16 mouse cellular contexts compared by ENCODE assay signal in genomic region chr11:101588868-101589267, GRCm38 (mm10). TPM values are rescaled to one million over a fixed set of nuclear protein-coding genes. Genes with fewer than 3 reads are reported as not detected.
DNase-seq lines count a peak whose midpoint lies in the region; ATAC-seq and TF ChIP-seq lines count a peak whose summit lies in the region.
"Had no signal": no experiment of that assay in that cellular context is flagged by ENCODE, and none has a peak within 500 bp of the region (broad histone marks: within the 10 kb centered on the region; RNA-seq: fewer than 3 reads in every experiment).

No protein-coding gene starts in this region.

- H3K9ac ChIP-seq in kidney, postnatal 0 days (ENCODE audit: low read depth, low read length), result no peak overlapping the region
- no peak overlapping the region for H3K9ac ChIP-seq in ES-Bruce4 (ENCODE audit: low read depth, poor library complexity, severe bottlenecking)
- H3K9ac ChIP-seq in liver, embryonic 15.5 days, result no peak overlapping the region
- H3K9ac ChIP-seq: embryonic facial prominence, embryonic 15.5 days; forebrain, embryonic 15.5 days; heart, embryonic 13.5 days; midbrain, embryonic 12.5 days; neural tube, embryonic 15.5 days had no signal

- no peak for ATAC-seq in kidney, postnatal 0 days (replicated peaks; ENCODE audit: low FRiP score, low read depth)
- no peak for ATAC-seq in liver, embryonic 15.5 days (ENCODE audit: insufficient read depth)
- ATAC-seq: forebrain, embryonic 15.5 days; lung, postnatal 0 days had no signal

- DNase-seq in kidney, postnatal 0 days (ENCODE audit: low spot score), result no peak
- DNase-seq in kidney, postnatal 10 days, result no peak
- no peak for DNase-seq in right cerebral cortex, postnatal 14 days
- DNase-seq in spleen, postnatal 36 days (ENCODE audit: low spot score in 2 of 2), result no peak

- TF ChIP-seq POLR2A in ES-Bruce4 (IDR thresholded peaks at IDR 0.05; ENCODE audit: insufficient read depth, low read length), result no peak
- TF ChIP-seq POLR2A in bone marrow macrophage, adult 2 months (IDR thresholded peaks at IDR 0.05; ENCODE audit: borderline replicate concordance, low read depth, low read length), result no peak

- H3K27ac ChIP-seq in kidney, postnatal 0 days, result peak overlapping the region; percentile 51; the same call in 1 of the 2 replicates
- 0 out of 2 replicates have a peak overlapping the region, but pooled peaks have one; percentile 21 for H3K27ac ChIP-seq in ES-Bruce4 (ENCODE audit: insufficient read depth, low read length)
- peak overlapping the region; percentile 64 for H3K27ac ChIP-seq in bone marrow macrophage, adult 2 months (ENCODE audit: insufficient read depth, low read depth, low read length)
- no peak overlapping the region; the same call in 1 of the 2 replicates for H3K27ac ChIP-seq in liver, embryonic 15.5 days (replicated peaks)
- H3K27ac ChIP-seq: embryonic facial prominence, embryonic 15.5 days; forebrain, embryonic 15.5 days; heart, embryonic 13.5 days; midbrain, embryonic 12.5 days; neural tube, embryonic 15.5 days had no signal

- H3K9me3 ChIP-seq in kidney, postnatal 0 days (replicated peaks; ENCODE audit: low read length), result no peaks in the 10 kb centered on the region
- no peaks in the 10 kb centered on the region for H3K9me3 ChIP-seq in ES-Bruce4 (replicated peaks; ENCODE audit: control insufficient read depth, insufficient read depth, low read length, poor library complexity, severe bottlenecking)
- no peaks in the 10 kb centered on the region for H3K9me3 ChIP-seq in liver, embryonic 15.5 days (replicated peaks)
- H3K9me3 ChIP-seq: embryonic facial prominence, embryonic 15.5 days; forebrain, embryonic 15.5 days; heart, embryonic 13.5 days; midbrain, embryonic 12.5 days; neural tube, embryonic 15.5 days had no signal

- H3K4me3 ChIP-seq in kidney, postnatal 0 days (replicated peaks; ENCODE audit: low read depth, low read length), result no peak overlapping the region
- no peak overlapping the region for H3K4me3 ChIP-seq in ES-Bruce4 (ENCODE audit: low read depth, low read length)
- H3K4me3 ChIP-seq in bone marrow macrophage, adult 2 months (ENCODE audit: insufficient read depth, low read length), result no peak overlapping the region
- no peak overlapping the region for H3K4me3 ChIP-seq in liver, embryonic 15.5 days (replicated peaks)
- H3K4me3 ChIP-seq: embryonic facial prominence, embryonic 15.5 days; forebrain, embryonic 15.5 days; heart, embryonic 13.5 days; midbrain, embryonic 12.5 days; neural tube, embryonic 15.5 days had no signal

- TF ChIP-seq EP300 in ES-Bruce4 (IDR thresholded peaks at IDR 0.05; ENCODE audit: insufficient read depth, low read depth, low read length), result no peak

- H3K36me3 ChIP-seq in kidney, postnatal 0 days (ENCODE audit: insufficient read depth, low read length), result no peaks in the 10 kb centered on the region
- no peaks in the 10 kb centered on the region for H3K36me3 ChIP-seq in ES-Bruce4 (ENCODE audit: control insufficient read depth, insufficient read depth, low read length, poor library complexity, severe bottlenecking)
- peaks cover 12% of the 10 kb centered on the region; the same call in 1 of the 2 replicates for H3K36me3 ChIP-seq in liver, embryonic 15.5 days (replicated peaks)

- TF ChIP-seq CTCF in kidney, postnatal 0 days (IDR thresholded peaks at IDR 0.05; ENCODE audit: low read depth), result no peak
- no peak for TF ChIP-seq CTCF in ES-Bruce4 (IDR thresholded peaks at IDR 0.05; ENCODE audit: low read depth, low read length)
- no peak for TF ChIP-seq CTCF in bone marrow macrophage, adult 2 months (IDR thresholded peaks at IDR 0.05; ENCODE audit: low read depth, low read length)

- no peaks in the 10 kb centered on the region for H3K27me3 ChIP-seq in kidney, postnatal 0 days (ENCODE audit: insufficient read depth, low read length)
- H3K27me3 ChIP-seq in ES-Bruce4 (ENCODE audit: control insufficient read depth, insufficient read depth, low read length, poor library complexity, severe bottlenecking), result no peaks in the 10 kb centered on the region
- H3K27me3 ChIP-seq in liver, embryonic 15.5 days, result no peaks in the 10 kb centered on the region
- H3K27me3 ChIP-seq: embryonic facial prominence, embryonic 15.5 days; forebrain, embryonic 15.5 days; heart, embryonic 13.5 days; midbrain, embryonic 12.5 days; neural tube, embryonic 15.5 days had no signal

- H3K4me2 ChIP-seq in kidney, postnatal 0 days (ENCODE audit: low read length), result no peak overlapping the region
- H3K4me2 ChIP-seq in liver, embryonic 15.5 days, result 0 out of 2 replicates have a peak overlapping the region, but pooled peaks have one; percentile 11
- H3K4me2 ChIP-seq: embryonic facial prominence, embryonic 15.5 days; forebrain, embryonic 15.5 days; heart, embryonic 13.5 days; midbrain, embryonic 12.5 days; neural tube, embryonic 15.5 days had no signal

- no peaks in the 10 kb centered on the region for H3K4me1 ChIP-seq in kidney, postnatal 0 days (replicated peaks; ENCODE audit: insufficient read depth, low read length)
- peaks cover 3% of the 10 kb centered on the region for H3K4me1 ChIP-seq in ES-Bruce4 (ENCODE audit: control insufficient read depth, insufficient read depth, low read length)
- H3K4me1 ChIP-seq in bone marrow macrophage, adult 2 months (ENCODE audit: control insufficient read depth, insufficient read depth, low read length), result peaks cover 40% of the 10 kb centered on the region
- H3K4me1 ChIP-seq in liver, embryonic 15.5 days (replicated peaks), result peaks cover 6% of the 10 kb centered on the region
- H3K4me1 ChIP-seq: embryonic facial prominence, embryonic 15.5 days; forebrain, embryonic 15.5 days; heart, embryonic 13.5 days; midbrain, embryonic 12.5 days; neural tube, embryonic 15.5 days had no signal

- WGBS in kidney, postnatal 0 days, result 88% methylated on average over 7 of the region's 7 CpGs
- WGBS in liver, embryonic 15.5 days (ENCODE audit: insufficient replicate concordance), result 73% methylated on average over 7 of the region's 7 CpGs

RNA-seq across cellular contexts. Expression of gene Tmem106a, which starts 6.8 kb away (rescaled TPM):
- 19.4 and 20.9 TPM in 2 replicates for polyA plus RNA-seq in kidney, postnatal 0 days (2015; fragmentation: Nextera tagmentation; extraction: Ambion mirVana)
- 5.8 and 9.2 TPM in 2 replicates for polyA plus RNA-seq in ES-Bruce4 (2011; ENCODE audit: insufficient read depth, insufficient read length, low read depth, missing spikeins)
- polyA plus RNA-seq in bone marrow macrophage, adult 2 months (2012; ENCODE audit: insufficient read depth, insufficient read length, missing spikeins), result 407 and 510 TPM in 2 replicates
- 7.7 and 7.8 TPM in 2 replicates for polyA plus RNA-seq in liver, embryonic 15.5 days (2015; fragmentation: Nextera tagmentation; extraction: Ambion mirVana)

RNA-seq across cellular contexts. Expression of gene Gm11634, which starts 10.2 kb away (rescaled TPM):
- 0.37 TPM in 1 of 2 replicates, not detected in the other for polyA plus RNA-seq in kidney, postnatal 0 days (2015; fragmentation: Nextera tagmentation; extraction: Ambion mirVana)
- polyA plus RNA-seq in ES-Bruce4 (2011; ENCODE audit: insufficient read depth, insufficient read length, low read depth, missing spikeins), result not detected in 2 replicates
- polyA plus RNA-seq in bone marrow macrophage, adult 2 months (2012; ENCODE audit: insufficient read depth, insufficient read length, missing spikeins), result not detected in 2 replicates
- 0.16 TPM in 1 of 2 replicates, not detected in the other for polyA plus RNA-seq in liver, embryonic 15.5 days (2015; fragmentation: Nextera tagmentation; extraction: Ambion mirVana)
- polyA plus RNA-seq: C2C12; embryonic facial prominence, embryonic 15.5 days; forebrain, embryonic 15.5 days; heart, embryonic 13.5 days; hindbrain, embryonic 11.5 days; limb, embryonic 11.5 days; lung, postnatal 0 days; midbrain, embryonic 12.5 days; neural tube, embryonic 15.5 days had no signal

RNA-seq across cellular contexts. Expression of gene Nbr1, which starts 36.9 kb away (rescaled TPM):
- 62.6 and 63.3 TPM in 2 replicates for polyA plus RNA-seq in kidney, postnatal 0 days (2015; fragmentation: Nextera tagmentation; extraction: Ambion mirVana)
- 245 and 262 TPM in 2 replicates for polyA plus RNA-seq in ES-Bruce4 (2011; ENCODE audit: insufficient read depth, insufficient read length, low read depth, missing spikeins)
- 179 and 198 TPM in 2 replicates for polyA plus RNA-seq in bone marrow macrophage, adult 2 months (2012; ENCODE audit: insufficient read depth, insufficient read length, missing spikeins)
- 39.5 and 49.8 TPM in 2 replicates for polyA plus RNA-seq in liver, embryonic 15.5 days (2015; fragmentation: Nextera tagmentation; extraction: Ambion mirVana)

RNA-seq across cellular contexts. Expression of gene Brca1, which starts 37.1 kb away (rescaled TPM):
- 4.2 and 6.3 TPM in 2 replicates for polyA plus RNA-seq in kidney, postnatal 0 days (2015; fragmentation: Nextera tagmentation; extraction: Ambion mirVana)
- 62.4 and 68.2 TPM in 2 replicates for polyA plus RNA-seq in ES-Bruce4 (2011; ENCODE audit: insufficient read depth, insufficient read length, low read depth, missing spikeins)
- 7.9 and 8.2 TPM in 2 replicates for polyA plus RNA-seq in bone marrow macrophage, adult 2 months (2012; ENCODE audit: insufficient read depth, insufficient read length, missing spikeins)
- 11.5 and 12.5 TPM in 2 replicates for polyA plus RNA-seq in liver, embryonic 15.5 days (2015; fragmentation: Nextera tagmentation; extraction: Ambion mirVana)

RNA-seq across cellular contexts. Expression of gene Rdm1, which starts 38.1 kb away (rescaled TPM):
- 30.9 and 37.6 TPM in 2 replicates for polyA plus RNA-seq in kidney, postnatal 0 days (2015; fragmentation: Nextera tagmentation; extraction: Ambion mirVana)
- 57.4 and 64.0 TPM in 2 replicates for polyA plus RNA-seq in ES-Bruce4 (2011; ENCODE audit: insufficient read depth, insufficient read length, low read depth, missing spikeins)
- polyA plus RNA-seq in bone marrow macrophage, adult 2 months (2012; ENCODE audit: insufficient read depth, insufficient read length, missing spikeins), result 21.2 and 22.1 TPM in 2 replicates
- polyA plus RNA-seq in liver, embryonic 15.5 days (2015; fragmentation: Nextera tagmentation; extraction: Ambion mirVana), result 10.7 and 12.1 TPM in 2 replicates

Comparison
In these comparisons a context has a peak if more than half of its experiments do, and no peak if none do; other contexts are left out.
1. RNA of gene Tmem106a, which starts 6.8 kb away (polyA plus RNA-seq): 407 to 510 TPM in bone marrow macrophage, adult 2 months; 19.4 to 20.9 TPM in kidney, postnatal 0 days, 7.7 to 7.8 TPM in liver, embryonic 15.5 days and 5.8 to 9.2 TPM in ES-Bruce4; every median in the first group is over 10 times any median in the second.